Mouse (Mus musculus): ENCODE data around the gene Nucb2. TPM values are rescaled to one million over a fixed set of nuclear protein-coding genes. Genes with fewer than 3 reads are reported as not detected.

The Nucb2 gene
- total and polyA plus RNA-seq, 3 experiments, result 12.8 to 25.2 (median 20.0) TPM

GRCm38 (mm10) chr7:116515059-116515458, 10.9 kb downstream of the Nucb2 start:
- Histone ChIP-seq H3K27me3 (replicated peaks) (no peaks in the 10 kb centered on the region), H3K27ac (ENCODE audit: insufficient read depth, low read depth) (no peak overlapping the region), H3K9ac (ENCODE audit: insufficient read depth, low read depth) (no peak overlapping the region), H3K4me1 (ENCODE audit: control insufficient read depth in 1 of 2, insufficient read depth in 2 of 2) (peaks cover 3 to 8% of the 10 kb centered on the region in 2 experiments; a peak in 3 of 4 replicates), H3K9me3 (replicated peaks; ENCODE audit: low read length) (no peaks in the 10 kb centered on the region), H3K4me3 (replicated peaks in 1 of 3; ENCODE audit: low read depth in 2 of 3, low read length in 2 of 3, poor library complexity in 1 of 3) (no peak overlapping the region), H3K4me2 (ENCODE audit: insufficient read depth, low read depth, poor library complexity, severe bottlenecking) (no peak overlapping the region), H3K79me2 (replicated peaks; ENCODE audit: control insufficient read depth, extremely low read depth, insufficient read depth, poor library complexity, severe bottlenecking) (no peaks in the 10 kb centered on the region), H3K36me3 (replicated peaks in 1 of 2; ENCODE audit: control insufficient read depth in 1 of 2, insufficient read depth in 1 of 2, low read length in 1 of 2) (peaks cover 0 to 38% of the 10 kb centered on the region in 2 experiments)
- in situ Hi-C loops (cut with MboI; ENCODE audit: low pct_ligation_motif_present, low pct_unique_long_range_greater_than_20kb, low sequenced_read_pairs), result loop anchor here (10.0 to 25.0 kb wide), 2 partner anchors 60 to 178 kb away; partner anchors contain the start of gene Rps13
- TF ChIP-seq BHLHE40 (IDR thresholded peaks at IDR 0.05; ENCODE audit: low read depth, low read length) (no peak), E2F4 (IDR thresholded peaks at IDR 0.05; ENCODE audit: insufficient replicate concordance, low read depth, low read length) (no peak)
- no peak for DNase-seq (ENCODE audit: extremely low read depth)
- dilution Hi-C loops (cut with MboI; ENCODE audit: extremely low pct_ligation_motif_present, extremely low pct_unique_long_range_greater_than_20kb, low sequenced_read_pairs), result no loop called here

GRCm38 (mm10) chr7:116515514-116516135, 11.5 kb downstream of the Nucb2 start:
- in situ Hi-C loops (cut with MboI; ENCODE audit: low pct_ligation_motif_present, low pct_unique_long_range_greater_than_20kb, low sequenced_read_pairs), result loop anchor here (10.0 to 25.0 kb wide), 2 partner anchors 61 to 178 kb away; partner anchors contain the start of gene Rps13
- H3K9ac ChIP-seq (ENCODE audit: insufficient read depth, low read depth), result no peak overlapping the region
- no peak for DNase-seq (ENCODE audit: extremely low read depth)
- H3K36me3 ChIP-seq (replicated peaks in 1 of 2; ENCODE audit: control insufficient read depth in 1 of 2, insufficient read depth in 1 of 2, low read length in 1 of 2), result peaks cover 0 to 32% of the 10 kb centered on the region in 2 experiments
- TF ChIP-seq MAZ (IDR thresholded peaks at IDR 0.05; ENCODE audit: low read depth, low read length), result no peak
- TF ChIP-seq PAX5 (IDR thresholded peaks at IDR 0.05; ENCODE audit: low read length), result no peak
- TF ChIP-seq ZMIZ1 (IDR thresholded peaks at IDR 0.05; ENCODE audit: low read depth, low read length), result no peak
- TF ChIP-seq CTCF (conservative IDR thresholded peaks at IDR 0.05 in 1 of 2, IDR thresholded peaks at IDR 0.05 in 1 of 2; ENCODE audit: low read depth in 2 of 2, low read length in 2 of 2), result no peak
- no peak for TF ChIP-seq UBTF (IDR thresholded peaks at IDR 0.05; ENCODE audit: low read depth, low read length)
- TF ChIP-seq JUND (conservative IDR thresholded peaks at IDR 0.05; ENCODE audit: low read depth, low read length), result no peak
- TF ChIP-seq RAD21 (IDR thresholded peaks at IDR 0.05; ENCODE audit: low read depth, low read length), result no peak
- TF ChIP-seq CHD2 (IDR thresholded peaks at IDR 0.05; ENCODE audit: low read length), result no peak
- no peak for TF ChIP-seq SMC3 (IDR thresholded peaks at IDR 0.05; ENCODE audit: low read depth, low read length)
- no peak for TF ChIP-seq MEF2A (IDR thresholded peaks at IDR 0.05; ENCODE audit: borderline replicate concordance, low read depth, low read length)
- no peak for TF ChIP-seq TBP (conservative IDR thresholded peaks at IDR 0.05; ENCODE audit: low read depth, low read length)
- H3K4me2 ChIP-seq (ENCODE audit: insufficient read depth, low read depth, poor library complexity, severe bottlenecking), result no peak overlapping the region
- no peaks in the 10 kb centered on the region for H3K79me2 ChIP-seq (replicated peaks; ENCODE audit: control insufficient read depth, extremely low read depth, insufficient read depth, poor library complexity, severe bottlenecking)
- no peak overlapping the region for H3K27ac ChIP-seq (ENCODE audit: insufficient read depth, low read depth)
- no peak overlapping the region for H3K4me3 ChIP-seq (replicated peaks in 1 of 3; ENCODE audit: low read depth in 2 of 3, low read length in 2 of 3, poor library complexity in 1 of 3)
- peaks cover 3 to 8% of the 10 kb centered on the region in 2 experiments; a peak in 3 of 4 replicates for H3K4me1 ChIP-seq (ENCODE audit: control insufficient read depth in 1 of 2, insufficient read depth in 2 of 2)
- H3K9me3 ChIP-seq (replicated peaks; ENCODE audit: low read length), result no peaks in the 10 kb centered on the region
- dilution Hi-C loops (cut with MboI; ENCODE audit: extremely low pct_ligation_motif_present, extremely low pct_unique_long_range_greater_than_20kb, low sequenced_read_pairs), result no loop called here
- no peaks in the 10 kb centered on the region for H3K27me3 ChIP-seq (replicated peaks)

Data from CH12.LX (cell line).